Mouse (Mus musculus) G1E (cell line): ENCODE data around the gene Hnrnpl. TPM values are rescaled to one million over a fixed set of nuclear protein-coding genes. Genes with fewer than 3 reads are reported as not detected.

Source experiments
- ATAC-seq: 2 replicates; pipeline ENCODE4 v1.8.0; 2016; ENCODE audit warnings: mild to moderate bottlenecking; ENCODE audit not compliant: insufficient number of reproducible peaks, poor library complexity, low FRiP score, severe bottlenecking; ENCODE audit errors: extremely low read depth
- DNase-seq: peaks from one replicate; pipeline ENCODE4 v3.0.0; 2012; ENCODE audit warnings: low spot score
- H3K27me3 ChIP-seq: 2 replicates; pipeline ENCODE4 v1.6.1; 2012; ENCODE audit warnings: mild to moderate bottlenecking, low read length, inconsistent platforms; ENCODE audit not compliant: insufficient read depth
- H3K36me3 ChIP-seq: replicated peaks from 2 replicates; pipeline ENCODE3; 2012; ENCODE audit warnings: mild to moderate bottlenecking, inconsistent platforms
- H3K4me1 ChIP-seq: 2 replicates; pipeline ENCODE4 v1.6.1; 2012; ENCODE audit warnings: low read depth, low read length, inconsistent platforms, mixed read lengths; ENCODE audit not compliant: insufficient read depth
- H3K4me3 ChIP-seq: 2 replicates; pipeline ENCODE4 v1.5.1; 2012; ENCODE audit warnings: low read depth, mild to moderate bottlenecking, inconsistent platforms, low read length, moderate library complexity, mixed read lengths
- H3K9me3 ChIP-seq: replicated peaks from 2 replicates; pipeline ENCODE4 v1.6.1; 2012; ENCODE audit warnings: inconsistent platforms
- CTCF ChIP-seq: IDR thresholded peaks from 2 replicates; pipeline ENCODE4 v1.5.1; 2012; ENCODE audit warnings: low read depth, low read length, inconsistent platforms, mixed read lengths
- GATA1 ChIP-seq: IDR thresholded peaks from 2 replicates; pipeline ENCODE4 v1.6.1; 2012; ENCODE audit warnings: borderline replicate concordance, low read length, inconsistent platforms, mixed read lengths
- GATA2 ChIP-seq: IDR thresholded peaks from 2 replicates; pipeline ENCODE4 v1.6.1; 2012; ENCODE audit warnings: low read depth, low read length, inconsistent platforms, borderline replicate concordance
- POLR2AphosphoS5 ChIP-seq: IDR thresholded peaks from 2 replicates; pipeline ENCODE4 v1.6.1; 2012; ENCODE audit warnings: low read depth, low read length, inconsistent platforms; ENCODE audit not compliant: insufficient replicate concordance
- TAL1 ChIP-seq: conservative IDR thresholded peaks from 2 replicates; pipeline ENCODE4 v1.6.1; 2012; ENCODE audit warnings: low read depth, low read length, inconsistent platforms, mixed read lengths
- polyA plus RNA-seq: library from polyadenylated mRNA; stranded (reverse); fragments of >175 nt; gene quantifications from 2 replicates; pipeline ENCODE4 v1.2.3, GENCODE M21; 2012
- total RNA-seq, 2 experiments: library from RNA; stranded (forward) in 1 of 2; stranded (reverse) in 1 of 2; fragments of 200-1000 nt in 1 of 2; fragments of >200 nt in 1 of 2; fragmentation: Nextera tagmentation in 1 of 2; gene quantifications; 2 replicates each; pipeline ENCODE4 v1.2.3; 2014 to 2017

Gene Hnrnpl
- total and polyA plus RNA-seq, 3 experiments: 279 to 470 (median 430) TPM

DNA sequence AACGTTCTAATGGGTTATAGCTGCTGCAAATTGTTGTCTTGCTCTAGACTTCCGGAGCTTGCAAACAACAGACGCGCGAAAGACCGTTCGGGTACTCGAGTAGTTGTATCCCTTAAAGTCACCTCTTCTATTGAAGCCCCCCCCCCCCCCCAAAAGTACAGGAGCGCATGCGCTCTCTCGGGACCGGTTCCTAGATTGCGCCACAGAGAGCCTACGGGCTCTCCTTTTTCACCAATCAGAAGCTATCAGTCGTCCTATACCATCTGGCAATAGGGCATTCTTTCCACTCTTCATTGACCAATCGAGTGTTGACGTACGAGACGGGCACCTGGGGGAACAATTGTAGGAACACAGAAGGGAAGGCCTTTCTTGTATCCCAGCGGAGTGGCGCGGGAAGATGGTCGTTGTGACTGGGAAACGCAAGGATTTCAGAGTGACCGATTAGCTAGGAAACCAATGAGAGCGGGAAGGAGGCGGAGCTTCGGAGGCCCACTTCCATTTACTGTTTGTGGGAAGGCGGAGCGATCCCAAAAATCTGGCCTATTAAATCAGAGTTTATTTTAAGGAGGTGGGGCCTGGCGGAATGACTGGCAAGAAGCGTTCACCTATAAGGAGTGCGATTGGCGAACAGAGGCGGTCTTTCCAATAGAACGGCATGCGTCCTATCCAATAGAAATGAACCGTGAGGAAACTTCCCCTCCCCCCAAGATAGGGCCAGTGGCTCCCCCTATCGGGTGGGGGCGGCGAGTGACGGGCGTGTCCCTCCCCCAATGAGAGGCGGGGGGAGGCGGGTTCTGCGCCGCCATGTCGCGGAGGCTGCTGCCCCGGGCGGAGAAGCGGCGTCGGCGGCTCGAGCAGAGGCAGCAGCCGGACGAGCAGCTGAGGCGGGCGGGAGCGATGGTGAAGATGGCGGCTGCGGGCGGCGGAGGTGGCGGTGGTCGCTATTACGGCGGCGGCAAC is 2.0 kb downstream of the Hnrnpl start:
- peak; percentile 96 for DNase-seq
- peaks cover 61% of the 10 kb centered on the region for H3K4me1 ChIP-seq
- H3K9me3 ChIP-seq: no peaks in the 10 kb centered on the region
- no peaks in the 10 kb centered on the region for H3K27me3 ChIP-seq
- peak overlapping the region; percentile 91 for H3K4me3 ChIP-seq
- peaks cover 37% of the 10 kb centered on the region for H3K36me3 ChIP-seq
- no peak for TF ChIP-seq POLR2AphosphoS5
- no peak for TF ChIP-seq CTCF
- TF ChIP-seq TAL1: no peak
- no peak for TF ChIP-seq GATA1
- no peak for TF ChIP-seq GATA2
- peak; percentile 81 for ATAC-seq

DNA sequence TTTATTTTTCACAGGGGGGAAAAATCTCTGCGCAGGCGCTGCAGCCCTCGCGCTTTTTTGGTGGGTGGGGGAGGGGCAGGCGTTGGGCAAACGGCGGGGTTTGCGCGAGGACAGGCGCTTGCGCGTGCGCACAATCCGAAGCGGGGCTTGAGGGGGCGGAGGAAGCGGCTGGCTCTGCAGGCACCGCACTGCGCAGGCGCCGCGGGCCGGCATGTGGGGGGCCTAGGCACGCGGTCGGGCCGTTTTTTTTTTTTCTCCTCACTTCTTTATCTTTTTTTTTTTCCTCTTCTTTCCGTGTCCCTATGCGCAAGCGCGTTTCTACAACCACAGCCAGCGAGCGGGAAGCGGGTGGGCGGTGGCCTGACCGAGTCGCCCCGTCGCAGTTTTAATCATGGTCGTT is 2.9 kb downstream of the Hnrnpl start:
- TF ChIP-seq GATA2 (no peak), CTCF (no peak), GATA1 (no peak), TAL1 (no peak), POLR2AphosphoS5 (no peak)
- DNase-seq: peak; percentile 80
- peaks cover 69% of the 10 kb centered on the region for H3K4me1 ChIP-seq
- peaks cover 46% of the 10 kb centered on the region for H3K36me3 ChIP-seq
- ATAC-seq: no peak
- peak overlapping the region; percentile 91 for H3K4me3 ChIP-seq
- no peaks in the 10 kb centered on the region for H3K9me3 ChIP-seq
- no peaks in the 10 kb centered on the region for H3K27me3 ChIP-seq

DNA sequence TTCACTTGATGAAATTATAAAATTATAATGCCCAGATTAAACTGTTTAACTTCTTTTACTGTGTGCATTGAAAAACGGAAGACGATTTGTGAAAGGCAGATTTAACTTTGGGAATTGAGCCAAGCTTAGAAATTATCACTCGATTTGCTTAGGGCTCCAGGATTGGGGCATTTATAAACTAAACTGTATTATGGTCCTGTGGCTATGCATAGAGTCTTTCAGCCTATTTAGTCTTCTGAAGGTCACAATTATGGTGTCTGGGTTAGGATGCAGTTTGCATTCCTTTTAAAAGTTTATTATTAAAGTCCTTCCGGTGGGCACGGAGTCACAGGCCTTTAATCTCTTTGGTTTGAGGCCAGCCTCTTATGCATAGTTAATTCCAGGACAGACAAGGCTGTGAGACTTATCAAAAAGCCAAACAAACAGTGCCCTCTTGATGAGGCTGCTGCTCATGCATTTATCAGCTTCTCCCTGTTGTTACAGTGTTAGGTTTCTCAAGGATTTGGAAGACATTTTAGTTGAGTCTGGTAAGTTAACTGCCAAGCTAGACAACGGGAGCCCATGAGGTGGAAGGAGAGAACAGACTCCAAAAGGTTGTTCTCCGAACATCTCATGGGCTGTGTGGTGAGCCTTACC is 3.4 kb downstream of the Hnrnpl start:
- Histone ChIP-seq H3K27me3 (no peaks in the 10 kb centered on the region), H3K4me1 (peaks cover 73% of the 10 kb centered on the region), H3K36me3 (peaks cover 51% of the 10 kb centered on the region), H3K9me3 (no peaks in the 10 kb centered on the region), H3K4me3 (peak overlapping the region; percentile 91)
- no peak for DNase-seq
- TF ChIP-seq GATA1 (no peak), TAL1 (no peak), GATA2 (no peak), CTCF (no peak), POLR2AphosphoS5 (no peak)
- ATAC-seq: no peak

DNA sequence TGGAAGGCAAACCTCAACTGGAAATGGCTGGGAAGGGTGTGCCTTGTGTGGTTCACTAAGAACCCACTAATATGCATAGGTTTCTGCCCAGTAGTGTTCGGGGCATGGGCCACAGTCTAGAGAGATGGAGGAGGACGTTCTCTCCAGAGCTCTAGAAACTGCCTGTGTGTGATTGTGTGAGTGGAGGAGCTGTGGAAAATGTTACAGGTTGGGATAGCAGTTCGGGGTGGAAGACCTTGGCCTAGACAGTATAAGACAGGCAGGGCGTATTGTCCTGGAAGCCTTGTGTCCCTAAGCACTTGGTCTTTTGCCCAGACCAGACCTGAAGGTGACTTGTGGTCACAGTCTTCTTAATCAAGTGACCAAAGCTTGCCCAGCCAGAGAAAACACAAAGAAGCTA is 4.1 kb downstream of the Hnrnpl start:
- Histone ChIP-seq H3K36me3 (peaks cover 58% of the 10 kb centered on the region), H3K4me1 (peaks cover 76% of the 10 kb centered on the region)
- TF ChIP-seq CTCF: no peak
- TF ChIP-seq GATA1: no peak
- TF ChIP-seq POLR2AphosphoS5: no peak; the same call in 1 of the 2 replicates
- TF ChIP-seq TAL1: no peak
- TF ChIP-seq GATA2: no peak

DNA sequence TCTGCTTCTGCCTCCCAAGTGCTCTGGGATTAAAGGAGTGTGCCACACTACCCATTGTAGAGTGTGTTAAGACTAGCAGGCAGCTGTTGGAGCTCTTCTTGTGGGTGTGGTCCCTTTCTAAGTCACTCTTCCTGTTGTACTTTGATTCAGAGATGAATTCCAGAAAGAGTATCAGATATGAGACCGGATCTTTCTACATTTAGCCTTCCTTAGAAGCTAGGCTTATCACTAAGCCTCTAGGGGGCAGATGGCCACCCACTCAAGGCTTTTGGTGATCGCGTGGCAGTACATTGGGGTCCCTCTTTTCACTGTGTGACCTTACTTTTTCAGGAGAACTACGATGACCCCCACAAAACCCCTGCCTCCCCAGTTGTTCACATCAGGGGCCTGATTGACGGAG is 4.6 kb downstream of the Hnrnpl start:
- peaks cover 63% of the 10 kb centered on the region for H3K36me3 ChIP-seq
- peaks cover 76% of the 10 kb centered on the region for H3K4me1 ChIP-seq
- TF ChIP-seq GATA2 (no peak), POLR2AphosphoS5 (no peak; the same call in 1 of the 2 replicates), GATA1 (no peak), CTCF (no peak), TAL1 (no peak)
- no peaks in the 10 kb centered on the region for H3K27me3 ChIP-seq
- H3K4me3 ChIP-seq: peak overlapping the region; percentile 91; the same call in 1 of the 2 replicates
- ATAC-seq (no peak), DNase-seq (no peak)
- H3K9me3 ChIP-seq: no peaks in the 10 kb centered on the region

More for the DNA sequence above, 4.1 kb downstream of the Hnrnpl start:
- Histone ChIP-seq H3K27me3 (no peaks in the 10 kb centered on the region), H3K4me3 (peak overlapping the region; percentile 91), H3K9me3 (no peaks in the 10 kb centered on the region)
- no peak for ATAC-seq
- DNase-seq: no peak
